Mouse (Mus musculus) stomach, postnatal 0 days (tissue): ENCODE data around the gene Fam160a2.

Experiments used
- CTCF ChIP-seq: IDR thresholded peaks from 2 replicates; pipeline ENCODE4 v1.5.1; 2016; ENCODE audit warnings: antibody characterized with exemption, low read depth, mild to moderate bottlenecking, moderate library complexity
- EP300 ChIP-seq: optimal IDR thresholded peaks from 2 replicates; pipeline ENCODE3; 2016; ENCODE audit warnings: antibody characterized with exemption

DNA sequence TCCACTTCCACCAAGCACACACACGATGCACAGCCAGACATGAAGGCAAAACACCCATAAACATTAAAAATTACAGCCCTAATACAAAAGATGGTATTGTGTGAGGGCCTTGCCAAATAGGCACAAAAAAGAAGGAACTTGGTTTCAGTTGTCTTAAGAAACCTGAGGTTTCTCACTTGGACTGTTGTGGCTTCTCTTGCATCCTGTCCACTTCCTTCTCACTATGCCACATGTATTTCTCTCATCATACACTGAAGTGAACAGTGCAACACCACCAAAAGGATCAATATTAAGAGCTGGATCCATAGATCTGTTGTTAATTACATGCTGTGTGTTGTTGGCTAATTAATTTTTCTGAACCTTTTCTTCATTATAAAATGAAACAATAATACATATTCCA, 26.9 kb downstream of the Fam160a2 start:
- no peak for TF ChIP-seq EP300
- TF ChIP-seq CTCF = no peak
